In genomic region chr5:3928690-3929046, GRCm38 (mm10) we compare ENCODE assay signal across 8 mouse cellular contexts. TPM values are rescaled to one million over a fixed set of nuclear protein-coding genes. Genes with fewer than 3 reads are reported as not detected.
A peak's percentile ranks its signal among the peaks of the same experiment; 100 is the strongest.
DNase-seq lines count a peak whose midpoint lies in the region.

No protein-coding gene starts in this region.

- no peaks in the 10 kb centered on the region for H3K27me3 ChIP-seq in erythroblast, embryonic 14.5 days (ENCODE audit: control insufficient read depth)
- H3K27me3 ChIP-seq in limb, embryonic 10.5 days (ENCODE audit: low read depth, poor library complexity, severe bottlenecking): no peaks in the 10 kb centered on the region
- no peaks in the 10 kb centered on the region for H3K27me3 ChIP-seq in midbrain, embryonic 10.5 days (ENCODE audit: low read depth, poor library complexity, severe bottlenecking)

- 1% methylated on average over 12 of the region's 12 CpGs for WGBS in limb, embryonic 10.5 days
- WGBS in midbrain, embryonic 10.5 days: 0% methylated on average over 12 of the region's 12 CpGs

- peaks cover 4% of the 10 kb centered on the region for H3K4me1 ChIP-seq in brown adipose tissue, adult 24 weeks (ENCODE audit: control insufficient read depth, insufficient read depth, insufficient read length, low read length)
- H3K4me1 ChIP-seq in erythroblast, embryonic 14.5 days (ENCODE audit: control insufficient read depth): peaks cover 23% of the 10 kb centered on the region
- peaks cover 33% of the 10 kb centered on the region for H3K4me1 ChIP-seq in limb, embryonic 10.5 days
- peaks cover 37% of the 10 kb centered on the region for H3K4me1 ChIP-seq in midbrain, embryonic 10.5 days

- H3K4me3 ChIP-seq in brown adipose tissue, adult 24 weeks (ENCODE audit: insufficient read depth, low read depth, low read length): peak overlapping the region; percentile 87
- H3K4me3 ChIP-seq in erythroblast, embryonic 14.5 days (replicated peaks): peak overlapping the region; percentile 86
- peak overlapping the region; percentile 83 for H3K4me3 ChIP-seq in limb, embryonic 10.5 days
- H3K4me3 ChIP-seq in midbrain, embryonic 10.5 days: peak overlapping the region; percentile 97

- H3K9me3 ChIP-seq in erythroblast, embryonic 14.5 days (ENCODE audit: control insufficient read depth, low read length): no peaks in the 10 kb centered on the region
- H3K9me3 ChIP-seq in limb, embryonic 10.5 days (replicated peaks): no peaks in the 10 kb centered on the region
- no peaks in the 10 kb centered on the region for H3K9me3 ChIP-seq in midbrain, embryonic 10.5 days (replicated peaks)

- DNase-seq in layer of hippocampus, postnatal 36 days: peak; percentile 9 to 15
- DNase-seq in layer of hippocampus, adult 9-10 months (ENCODE audit: low spot score): no peak
- peak; percentile 31 to 40 for DNase-seq in heart, postnatal 36 days
- DNase-seq in limb, embryonic 10.5 days (ENCODE audit: low spot score): no peak
- no peak for DNase-seq in midbrain, embryonic 10.5 days (ENCODE audit: low spot score)
- peak; percentile 15 for DNase-seq in spleen, postnatal 36 days (ENCODE audit: low spot score in 2 of 2)

- intact Hi-C loops in heart, postnatal 36 days (cut with DNase I): loop anchor here (2.0 kb wide), 1 partner anchor 34 kb away; no protein-coding TSS in a partner anchor

- H3K27ac ChIP-seq in brown adipose tissue, adult 24 weeks (replicated peaks; ENCODE audit: low read depth, low read length): peak overlapping the region; percentile 56
- peak overlapping the region; percentile 98 for H3K27ac ChIP-seq in limb, embryonic 10.5 days
- H3K27ac ChIP-seq in midbrain, embryonic 10.5 days (replicated peaks): peak overlapping the region; percentile 100

- H3K36me3 ChIP-seq in erythroblast, embryonic 14.5 days (ENCODE audit: control insufficient read depth): no peaks in the 10 kb centered on the region
- H3K36me3 ChIP-seq in limb, embryonic 10.5 days: peaks cover 4% of the 10 kb centered on the region; the same call in 1 of the 2 replicates
- H3K36me3 ChIP-seq in midbrain, embryonic 10.5 days: peaks cover 9% of the 10 kb centered on the region

RNA-seq across cellular contexts. Expression of gene Akap9, which starts 0.8 kb away (rescaled TPM):
- total RNA-seq in layer of hippocampus, postnatal 36 days (2021): 10 to 100 TPM; 69.9 to 72.0 TPM
- 28.0 and 31.0 TPM in 2 replicates for polyA plus RNA-seq in brown adipose tissue, adult 24 weeks (2012; ENCODE audit: insufficient read depth, insufficient read length, missing spikeins)
- 0.87 and 1.2 TPM in 2 replicates for polyA plus RNA-seq in erythroblast, embryonic 14.5 days (2012)
- total RNA-seq in heart, postnatal 36 days (2021): 10 to 100 TPM; 40.7 to 53.2 TPM
- polyA plus RNA-seq in limb, embryonic 10.5 days (2016; fragmentation: Nextera tagmentation; extraction: Ambion mirVana): 89.1 and 130 TPM in 2 replicates
- polyA plus RNA-seq in midbrain, embryonic 10.5 days (2016; fragmentation: Nextera tagmentation; extraction: Ambion mirVana): 128 and 147 TPM in 2 replicates

RNA-seq across cellular contexts. Expression of gene Mterf1a, which starts 34.9 kb away (rescaled TPM):
- total RNA-seq in layer of hippocampus, postnatal 36 days (2021): 10 to 100 TPM in 1 of 2 experiments, 1 to 10 TPM in 1; 9.7 to 12.7 TPM
- 4.3 and 4.5 TPM in 2 replicates for polyA plus RNA-seq in brown adipose tissue, adult 24 weeks (2012; ENCODE audit: insufficient read depth, insufficient read length, missing spikeins)
- polyA plus RNA-seq in erythroblast, embryonic 14.5 days (2012): 0.08 TPM in 1 of 2 replicates, not detected in the other
- total RNA-seq in heart, postnatal 36 days (2021): 1 to 10 TPM; 3.1 TPM
- polyA plus RNA-seq in limb, embryonic 10.5 days (2016; fragmentation: Nextera tagmentation; extraction: Ambion mirVana): 6.9 and 9.4 TPM in 2 replicates
- 9.1 and 10.1 TPM in 2 replicates for polyA plus RNA-seq in midbrain, embryonic 10.5 days (2016; fragmentation: Nextera tagmentation; extraction: Ambion mirVana)

Comparison
In these comparisons a context has a peak if more than half of its experiments do, and no peak if none do; other contexts are left out.
1. DNase-seq: peak in layer of hippocampus, postnatal 36 days (2 of 2), heart, postnatal 36 days (2 of 2) and spleen, postnatal 36 days (2 of 2); none in layer of hippocampus, adult 9-10 months (single experiment), limb, embryonic 10.5 days (single experiment) and midbrain, embryonic 10.5 days (single experiment).
2. RNA of gene Akap9, which starts 0.8 kb away (polyA plus RNA-seq): 89.1 to 130 TPM in limb, embryonic 10.5 days, 128 to 147 TPM in midbrain, embryonic 10.5 days and 28.0 to 31.0 TPM in brown adipose tissue, adult 24 weeks; 0.87 to 1.2 TPM in erythroblast, embryonic 14.5 days; every median in the first group is over 10 times any median in the second.
3. Peak in every context shown above with its lines, with median percentiles within 50 percentile points of each other: H3K27ac ChIP-seq and H3K4me3 ChIP-seq.